Mouse (Mus musculus) retina, postnatal 7 days (tissue): ENCODE data around the gene Fam107a.
A peak's percentile ranks its signal among the peaks of the same experiment; 100 is the strongest.
"Not testable (repeated sequence)": the region's sequence is repeated elsewhere in the genome, so short reads cannot be mapped to it uniquely, and the experiment has no call there.

Experiments
- DNase-seq: peaks from one replicate; pipeline ENCODE4 v3.0.0-alpha.2; 2012; ENCODE audit warnings: low read depth, low spot score

Fam107a gene

GRCm38 (mm10) chr14:8316366-8317193 lies 1.2 kb downstream of the Fam107a start:
- no peak for DNase-seq

GRCm38 (mm10) chr14:8315169-8315568 lies 2.7 kb downstream of the Fam107a start:
- no peak for DNase-seq

GRCm38 (mm10) chr14:8314536-8314935 lies 3.3 kb downstream of the Fam107a start:
- DNase-seq: no peak

- DNase-seq: no peak
Measured at GRCm38 (mm10) chr14:8313877-8314276, 3.9 kb downstream of the Fam107a start.

GRCm38 (mm10) chr14:8309621-8310141 lies 8.1 kb downstream of the Fam107a start:
- no peak for DNase-seq

- DNase-seq: no peak
Measured at GRCm38 (mm10) chr14:8308650-8309049, 9.2 kb downstream of the Fam107a start.

GRCm38 (mm10) chr14:8306884-8307283 lies 10.9 kb downstream of the Fam107a start:
- DNase-seq: no peak

- DNase-seq: no peak
Measured at GRCm38 (mm10) chr14:8305014-8305413, 12.8 kb downstream of the Fam107a start.

GRCm38 (mm10) chr14:8304082-8304481 lies 13.7 kb downstream of the Fam107a start:
- DNase-seq: no peak

GRCm38 (mm10) chr14:8302687-8303086 lies 15.1 kb downstream of the Fam107a start:
- DNase-seq: no peak

GRCm38 (mm10) chr14:8300281-8300680 lies 17.5 kb downstream of the Fam107a start:
- DNase-seq: peak; percentile 19

- no peak for DNase-seq
Measured at GRCm38 (mm10) chr14:8297889-8298293, 19.9 kb downstream of the Fam107a start.

GRCm38 (mm10) chr14:8294257-8294656 lies 23.6 kb downstream of the Fam107a start:
- no peak for DNase-seq

GRCm38 (mm10) chr14:8286595-8286994 lies 31.2 kb downstream of the Fam107a start:
- DNase-seq: not testable (repeated sequence)

- no peak for DNase-seq
Measured at GRCm38 (mm10) chr14:8283784-8284183, 34.0 kb downstream of the Fam107a start.

GRCm38 (mm10) chr14:8271281-8271680 lies 46.5 kb downstream of the Fam107a start:
- DNase-seq: not testable (repeated sequence)

- no peak for DNase-seq
Measured at GRCm38 (mm10) chr14:8264378-8264777, 53.4 kb downstream of the Fam107a start.

GRCm38 (mm10) chr14:8262242-8262641 lies 55.6 kb downstream of the Fam107a start:
- no peak for DNase-seq

GRCm38 (mm10) chr14:8260214-8260613 lies 57.6 kb downstream of the Fam107a start:
- DNase-seq: no peak

GRCm38 (mm10) chr14:8259166-8259565 lies 58.7 kb downstream of the Fam107a start, which contains the start of gene Acox2:
Gene Acox2 (minus strand): TSS chr14:8259353.
- DNase-seq: no peak

GRCm38 (mm10) chr14:8258752-8259151 lies 59.1 kb downstream of the Fam107a start:
- no peak for DNase-seq

- DNase-seq: no peak
Measured at GRCm38 (mm10) chr14:8258335-8258627, 59.5 kb downstream of the Fam107a start.
